Mouse (Mus musculus): ENCODE results near the gene Tecpr2. TPM values are rescaled to one million over a fixed set of nuclear protein-coding genes. Genes with fewer than 3 reads are reported as not detected.

Gene Tecpr2
- total and polyA plus RNA-seq, 3 experiments: 5.8 to 5.9 TPM; not detected in 1

- Histone ChIP-seq H3K36me3 (ENCODE audit: control insufficient read depth in 1 of 2, insufficient read depth in 2 of 2, low read length in 2 of 2) (peaks cover 0 to 33% of the 10 kb centered on the region in 2 experiments; a peak in 2 of 4 replicates), H3K27ac (ENCODE audit: control insufficient read depth, low read depth, low read length) (no peak overlapping the region), H3K79me2 (ENCODE audit: control insufficient read depth, insufficient read depth, low read length, poor library complexity) (no peaks in the 10 kb centered on the region), H3K9me3 (replicated peaks; ENCODE audit: insufficient read depth, low read length) (no peaks in the 10 kb centered on the region), H3K4me3 (ENCODE audit: control insufficient read depth in 1 of 2, insufficient read depth in 1 of 2, low read depth in 2 of 2, low read length in 2 of 2) (no peak overlapping the region), H3K27me3 (ENCODE audit: control insufficient read depth in 1 of 2, insufficient read depth in 2 of 2, low read length in 2 of 2) (no peaks in the 10 kb centered on the region), H3K4me1 (ENCODE audit: control insufficient read depth in 1 of 2, insufficient read depth in 2 of 2, low read length in 2 of 2) (peaks cover 21 to 32% of the 10 kb centered on the region in 2 experiments), H3K9ac (ENCODE audit: control insufficient read depth, low read depth, low read length, poor library complexity, severe bottlenecking) (no peak overlapping the region)
- TF ChIP-seq CTCF (IDR thresholded peaks at IDR 0.05 in 2 of 3, conservative IDR thresholded peaks at IDR 0.05 in 1 of 3; ENCODE audit: control insufficient read depth in 1 of 3, insufficient read depth in 1 of 3, low read depth in 2 of 3, low read length in 3 of 3, poor library complexity in 1 of 3, severe bottlenecking in 1 of 3): 0 out of 6 replicates have a peak, but pooled peaks of 2 of the 3 experiments have one; percentile 19
- no peak for TF ChIP-seq KAT2A (conservative IDR thresholded peaks at IDR 0.05; ENCODE audit: low read depth, low read length)
- no peak for DNase-seq (ENCODE audit: low read depth, low spot score)
Measured at GRCm38 (mm10) chr12:110951236-110951635, 62.2 kb downstream of the Tecpr2 start.

DNA sequence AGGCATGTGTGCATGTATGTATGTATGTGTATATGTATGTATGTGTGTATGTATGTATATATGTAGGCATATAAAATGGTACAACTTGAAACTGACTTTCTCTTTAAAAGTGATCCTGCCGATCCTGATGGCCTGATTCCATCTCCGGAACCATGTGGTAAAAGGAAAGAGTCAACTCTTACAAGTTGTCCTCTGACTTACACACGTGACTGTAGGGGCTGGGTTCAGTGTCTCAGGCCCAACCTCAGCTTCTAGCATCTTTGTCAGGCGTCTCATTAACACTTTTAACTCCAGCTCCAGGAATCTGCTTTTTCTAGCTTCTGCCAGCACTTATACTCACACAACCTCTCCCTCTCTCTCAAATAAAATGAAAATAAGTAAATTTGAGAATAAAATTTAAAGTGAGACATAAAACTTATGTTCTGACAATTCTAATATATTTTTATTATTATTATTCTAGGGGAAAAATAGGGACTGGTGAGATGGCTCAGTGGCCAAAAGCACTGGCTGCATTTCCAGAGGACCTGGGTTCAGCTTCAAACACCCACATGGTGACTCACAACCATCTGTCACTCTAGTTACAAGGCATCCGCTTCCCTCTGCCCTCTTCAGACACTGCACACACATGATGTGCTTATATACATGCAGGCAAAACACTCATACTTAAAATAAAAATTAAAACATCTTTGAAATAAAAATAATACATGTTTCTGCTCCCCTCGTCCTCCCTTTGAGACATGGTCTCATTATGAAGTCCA is 63.7 kb downstream of the Tecpr2 start:
- Histone ChIP-seq H3K27ac (ENCODE audit: control insufficient read depth, low read depth, low read length) (peak overlapping the region; percentile 91), H3K27me3 (ENCODE audit: control insufficient read depth in 1 of 2, insufficient read depth in 2 of 2, low read length in 2 of 2) (no peaks in the 10 kb centered on the region), H3K9me3 (replicated peaks; ENCODE audit: insufficient read depth, low read length) (no peaks in the 10 kb centered on the region), H3K4me3 (ENCODE audit: control insufficient read depth in 1 of 2, insufficient read depth in 1 of 2, low read depth in 2 of 2, low read length in 2 of 2) (no peak overlapping the region), H3K36me3 (ENCODE audit: control insufficient read depth in 1 of 2, insufficient read depth in 2 of 2, low read length in 2 of 2) (peaks cover 0 to 33% of the 10 kb centered on the region in 2 experiments; a peak in 2 of 4 replicates), H3K4me1 (ENCODE audit: control insufficient read depth in 1 of 2, insufficient read depth in 2 of 2, low read length in 2 of 2) (peaks cover 21 to 32% of the 10 kb centered on the region in 2 experiments), H3K79me2 (ENCODE audit: control insufficient read depth, insufficient read depth, low read length, poor library complexity) (no peaks in the 10 kb centered on the region), H3K9ac (ENCODE audit: control insufficient read depth, low read depth, low read length, poor library complexity, severe bottlenecking) (peak overlapping the region; percentile 19; the same call in 1 of the 2 replicates)
- TF ChIP-seq POLR2AphosphoS5 (IDR thresholded peaks at IDR 0.05; ENCODE audit: borderline replicate concordance, low read depth, low read length): no peak
- 0 out of 4 replicates have a peak, but pooled peaks of 1 of the 2 experiments have one; percentile 4 for TF ChIP-seq EP300 (IDR thresholded peaks at IDR 0.05; ENCODE audit: low read depth in 1 of 2, low read length in 2 of 2)
- peak; percentile 50 for DNase-seq (ENCODE audit: low read depth, low spot score)

DNA sequence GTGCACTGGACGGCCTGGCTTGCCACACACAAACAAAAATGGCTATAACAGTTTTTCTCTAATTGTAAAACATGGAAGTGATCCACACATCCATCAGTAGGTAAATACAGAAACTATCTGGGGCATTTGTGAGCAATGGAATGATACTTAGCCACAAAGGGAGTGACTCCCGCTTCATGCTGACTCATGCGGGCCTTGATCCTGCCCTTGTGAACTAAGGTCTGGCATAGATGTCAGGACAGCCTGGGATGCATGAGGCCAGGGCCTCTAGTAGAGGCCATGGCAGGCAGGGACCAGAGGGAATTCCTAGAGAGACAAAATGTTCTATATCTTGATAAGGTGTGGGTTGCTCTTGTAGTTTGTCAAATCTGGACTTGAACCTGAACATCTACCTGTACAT is 64.4 kb downstream of the Tecpr2 start:
- Histone ChIP-seq H3K9me3 (replicated peaks; ENCODE audit: insufficient read depth, low read length) (no peaks in the 10 kb centered on the region), H3K79me2 (ENCODE audit: control insufficient read depth, insufficient read depth, low read length, poor library complexity) (no peaks in the 10 kb centered on the region), H3K27me3 (ENCODE audit: control insufficient read depth in 1 of 2, insufficient read depth in 2 of 2, low read length in 2 of 2) (no peaks in the 10 kb centered on the region), H3K4me3 (ENCODE audit: control insufficient read depth in 1 of 2, insufficient read depth in 1 of 2, low read depth in 2 of 2, low read length in 2 of 2) (no peak overlapping the region), H3K27ac (ENCODE audit: control insufficient read depth, low read depth, low read length) (peak overlapping the region; percentile 91), H3K9ac (ENCODE audit: control insufficient read depth, low read depth, low read length, poor library complexity, severe bottlenecking) (peak overlapping the region; percentile 26), H3K36me3 (ENCODE audit: control insufficient read depth in 1 of 2, insufficient read depth in 2 of 2, low read length in 2 of 2) (peaks cover 0 to 33% of the 10 kb centered on the region in 2 experiments; a peak in 2 of 4 replicates), H3K4me1 (ENCODE audit: control insufficient read depth in 1 of 2, insufficient read depth in 2 of 2, low read length in 2 of 2) (peaks cover 21 to 32% of the 10 kb centered on the region in 2 experiments)
- TF ChIP-seq MXI1 (IDR thresholded peaks at IDR 0.05; ENCODE audit: low read depth, low read length) (no peak), HCFC1 (IDR thresholded peaks at IDR 0.05; ENCODE audit: low read depth, low read length) (no peak), USF1 (IDR thresholded peaks at IDR 0.05; ENCODE audit: low read depth, low read length) (no peak), MEF2A (IDR thresholded peaks at IDR 0.05; ENCODE audit: extremely low read depth, insufficient replicate concordance, low read depth, low read length, poor library complexity, severe bottlenecking) (no peak), POLR2AphosphoS5 (IDR thresholded peaks at IDR 0.05; ENCODE audit: borderline replicate concordance, low read depth, low read length) (no peak), RCOR1 (IDR thresholded peaks at IDR 0.05; ENCODE audit: low read depth, low read length) (no peak), ZC3H11A (IDR thresholded peaks at IDR 0.05; ENCODE audit: low read depth, low read length) (no peak), UBTF (IDR thresholded peaks at IDR 0.05; ENCODE audit: borderline replicate concordance, insufficient read depth, low read depth, low read length) (no peak), TAL1 (IDR thresholded peaks at IDR 0.05; ENCODE audit: low read length) (no peak), NELFE (IDR thresholded peaks at IDR 0.05; ENCODE audit: low read depth, low read length) (no peak), MAFK (IDR thresholded peaks at IDR 0.05; ENCODE audit: borderline replicate concordance, low read depth, low read length) (no peak), GABPA (IDR thresholded peaks at IDR 0.05; ENCODE audit: low read depth, low read length) (no peak), KAT2A (conservative IDR thresholded peaks at IDR 0.05; ENCODE audit: low read depth, low read length) (no peak), E2F4 (IDR thresholded peaks at IDR 0.05; ENCODE audit: borderline replicate concordance, low read depth, low read length) (no peak), ZMIZ1 (IDR thresholded peaks at IDR 0.05; ENCODE audit: low read depth, low read length) (no peak)
- DNase-seq (ENCODE audit: low read depth, low spot score): peak; percentile 53

All from MEL (cell line).